Mouse (Mus musculus) heart, postnatal 0 days (tissue): ENCODE measurements around the gene 5730596B20Rik. TPM values are rescaled to one million over a fixed set of nuclear protein-coding genes. Genes with fewer than 3 reads are reported as not detected.
A peak's percentile ranks its signal among the peaks of the same experiment; 100 is the strongest.

Experiments
- ATAC-seq: fragments of 200-750 bp; cut with Nextera tagmentation; 2 replicates; pipeline ENCODE4 v1.8.0; 2017; ENCODE audit warnings: low read depth, moderate number of reproducible peaks, moderate library complexity; ENCODE audit not compliant: insufficient read depth
- DNase-seq: peaks from one replicate; pipeline ENCODE4 v3.0.0-alpha.2; 2016; ENCODE audit warnings: low spot score
- H3K27ac ChIP-seq: fragments of 300-500 bp; sonication (generic); 2 replicates; pipeline ENCODE4 v1.5.1; 2014; ENCODE audit warnings: low read depth, mild to moderate bottlenecking
- H3K27me3 ChIP-seq: fragments of 300-500 bp; sonication (generic); 2 replicates; pipeline ENCODE4 v1.6.1; 2014; ENCODE audit warnings: low read length, mixed read lengths; ENCODE audit not compliant: control insufficient read depth, insufficient read depth
- H3K36me3 ChIP-seq: fragments of 300-500 bp; sonication (generic); replicated peaks from 2 replicates; pipeline ENCODE4 v1.6.1; 2014; ENCODE audit warnings: low read length, mixed read lengths; ENCODE audit not compliant: control insufficient read depth, insufficient read depth
- H3K4me1 ChIP-seq: fragments of 300-500 bp; sonication (generic); 2 replicates; pipeline ENCODE4 v1.6.1; 2014; ENCODE audit warnings: antibody characterized with exemption; ENCODE audit not compliant: control insufficient read depth, insufficient read depth
- H3K4me2 ChIP-seq: fragments of 300-500 bp; sonication (generic); 2 replicates; pipeline ENCODE4 v1.6.1; 2014; ENCODE audit warnings: low read depth, mild to moderate bottlenecking, low read length, moderate library complexity
- H3K4me3 ChIP-seq: fragments of 300-500 bp; sonication (generic); 2 replicates; pipeline ENCODE4 v1.5.1; 2014; ENCODE audit warnings: low read depth, low read length
- H3K9ac ChIP-seq: fragments of 300-500 bp; sonication (generic); replicated peaks from 2 replicates; pipeline ENCODE4 v1.6.1; 2014; ENCODE audit warnings: low read depth, low read length, mixed read lengths
- H3K9me3 ChIP-seq: fragments of 300-500 bp; sonication (generic); replicated peaks from 2 replicates; pipeline ENCODE4 v1.6.1; 2016; ENCODE audit warnings: low read length; ENCODE audit not compliant: control insufficient read depth
- CTCF ChIP-seq: IDR thresholded peaks from 2 replicates; pipeline ENCODE4 v1.5.1; 2016; ENCODE audit warnings: antibody characterized with exemption, control low read depth, low read depth
- EP300 ChIP-seq: IDR thresholded peaks from 2 replicates; pipeline ENCODE4 v1.6.1; 2016; ENCODE audit warnings: antibody characterized with exemption, low read depth
- WGBS: fragments of 180-500 bp; shearing (Covaris S2); extraction: QIAGEN DNeasy Blood & Tissue Kit; methylation state at CpG from one replicate; pipeline ENCODE4 v1.1.7; 2014; 5-methylcytosine and 5-hydroxymethylcytosine counted together
- polyA plus RNA-seq: library from polyadenylated mRNA; unstranded; fragments of >200 nt; fragmentation: Nextera tagmentation; extraction: Ambion mirVana; gene quantifications from 2 replicates; pipeline ENCODE4 v1.2.1, GENCODE M21; 2015
- total RNA-seq: library from RNA; depleted of rRNA; stranded (reverse); fragments of >200 nt; gene quantifications from 2 replicates; pipeline ENCODE4 v1.2.3, GENCODE M21; 2014; ENCODE audit warnings: low replicate concordance

Gene 5730596B20Rik
- total and polyA plus RNA-seq, 2 experiments from 2014 or later: 0.03 to 0.84 TPM

DNA sequence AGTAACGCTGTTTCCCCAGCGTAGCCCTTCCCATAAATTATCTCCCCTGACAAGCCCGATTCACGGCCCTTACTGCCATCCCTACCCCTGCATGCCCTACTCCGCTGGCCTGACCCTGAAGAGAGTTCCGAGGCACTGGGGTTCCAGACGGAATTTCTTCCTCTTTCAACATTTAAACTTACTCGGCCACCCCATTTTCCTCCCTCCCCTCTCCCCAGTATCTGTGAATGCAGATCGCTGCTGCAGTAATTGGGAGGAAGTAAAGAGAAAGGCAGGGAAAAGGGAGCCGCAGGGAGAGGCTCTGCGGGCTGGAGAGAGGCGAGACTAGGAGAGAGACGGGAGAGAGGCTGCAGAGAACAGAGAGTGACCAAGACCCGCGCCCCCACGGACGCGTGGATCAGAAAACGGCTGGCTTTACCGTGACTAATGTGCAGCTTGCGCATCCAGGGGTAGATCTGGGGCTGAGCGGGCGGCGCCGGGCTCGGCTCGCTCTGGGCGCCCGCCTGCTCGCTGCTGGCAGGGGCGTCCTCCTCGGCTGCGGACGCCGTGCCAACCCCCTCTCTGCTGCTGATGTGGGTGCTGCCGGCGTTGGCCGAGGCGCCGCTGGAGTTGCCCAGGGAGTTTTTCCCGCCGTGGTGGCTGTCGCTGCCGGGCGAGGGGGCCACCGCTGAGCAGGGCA lies 26.2 kb downstream of the 5730596B20Rik start:
- no peak overlapping the region for H3K27ac ChIP-seq
- no peak for TF ChIP-seq EP300
- no peak for TF ChIP-seq CTCF
- peak overlapping the region; percentile 56 for H3K4me2 ChIP-seq
- 2% methylated on average over 46 of the region's 46 CpGs for WGBS
- peaks cover 99% of the 10 kb centered on the region for H3K27me3 ChIP-seq
- no peaks in the 10 kb centered on the region for H3K9me3 ChIP-seq
- no peaks in the 10 kb centered on the region for H3K4me1 ChIP-seq
- DNase-seq: no peak
- no peak overlapping the region; the same call in 1 of the 2 replicates for H3K9ac ChIP-seq
- H3K4me3 ChIP-seq: peak overlapping the region; percentile 48
- H3K36me3 ChIP-seq: no peaks in the 10 kb centered on the region
- 0 out of 2 replicates have a peak, but pooled peaks have one; percentile 27 for ATAC-seq

- Histone ChIP-seq H3K27ac (no peak within 1 kb of the TSS), H3K4me1 (no peaks in the 10 kb centered on the region), H3K27me3 (peaks cover 99% of the 10 kb centered on the region), H3K36me3 (no peaks in the 10 kb centered on the region), H3K9ac (no peak within 1 kb of the TSS; the same call in 1 of the 2 replicates), H3K4me3 (peak within 1 kb of the TSS; percentile 48), H3K4me2 (peak within 1 kb of the TSS; percentile 56), H3K9me3 (no peaks in the 10 kb centered on the region)
- under 1% methylated on average over 65 of the region's 65 CpGs for WGBS
- TF ChIP-seq CTCF (peak; percentile 64), EP300 (no peak)
- DNase-seq (no peak), ATAC-seq (no peak; the same call in 1 of the 2 replicates)
These were observed 26.9 kb downstream of the 5730596B20Rik start, which contains the start of gene Hoxa5 for GRCm38 (mm10) chr6:52204050-52204752. TSS of gene Hoxa5 (minus strand) at chr6:52204587.

- ATAC-seq: no peak
- no peak for DNase-seq
- Histone ChIP-seq H3K27me3 (peaks cover 99% of the 10 kb centered on the region), H3K36me3 (no peaks in the 10 kb centered on the region), H3K9ac (no peak overlapping the region), H3K4me1 (no peaks in the 10 kb centered on the region), H3K9me3 (no peaks in the 10 kb centered on the region), H3K4me2 (no peak overlapping the region), H3K27ac (no peak overlapping the region), H3K4me3 (no peak overlapping the region)
- TF ChIP-seq EP300 (no peak), CTCF (no peak)
- 9% methylated on average over 14 of the region's 14 CpGs for WGBS
These were observed 27.9 kb downstream of the 5730596B20Rik start for GRCm38 (mm10) chr6:52205221-52205620.

GRCm38 (mm10) chr6:52205638-52206621 lies 28.6 kb downstream of the 5730596B20Rik start:
- Histone ChIP-seq H3K4me2 (no peak overlapping the region), H3K9ac (no peak overlapping the region), H3K4me3 (peak overlapping the region; percentile 2; the same call in 1 of the 2 replicates), H3K36me3 (no peaks in the 10 kb centered on the region), H3K27ac (no peak overlapping the region), H3K9me3 (no peaks in the 10 kb centered on the region), H3K4me1 (no peaks in the 10 kb centered on the region), H3K27me3 (peaks cover 99% of the 10 kb centered on the region)
- no peak for TF ChIP-seq EP300
- no peak for TF ChIP-seq CTCF
- ATAC-seq (no peak), DNase-seq (no peak)
- 5% methylated on average over 55 of the region's 55 CpGs for WGBS
